Mouse (Mus musculus) spleen, postnatal 0 days (tissue): Measurements from ENCODE around the gene Atp2c2. TPM values are rescaled to one million over a fixed set of nuclear protein-coding genes. Genes with fewer than 3 reads are reported as not detected.

Experiments used
- polyA plus RNA-seq: library from polyadenylated mRNA; unstranded; fragments of >200 nt; fragmentation: Nextera tagmentation; extraction: Ambion mirVana; gene quantifications from 2 replicates; pipeline ENCODE4 v1.2.1, GENCODE M21; 2015

Atp2c2 gene
- polyA plus RNA-seq: 0.07 and 0.11 TPM in 2 replicates

DNA sequence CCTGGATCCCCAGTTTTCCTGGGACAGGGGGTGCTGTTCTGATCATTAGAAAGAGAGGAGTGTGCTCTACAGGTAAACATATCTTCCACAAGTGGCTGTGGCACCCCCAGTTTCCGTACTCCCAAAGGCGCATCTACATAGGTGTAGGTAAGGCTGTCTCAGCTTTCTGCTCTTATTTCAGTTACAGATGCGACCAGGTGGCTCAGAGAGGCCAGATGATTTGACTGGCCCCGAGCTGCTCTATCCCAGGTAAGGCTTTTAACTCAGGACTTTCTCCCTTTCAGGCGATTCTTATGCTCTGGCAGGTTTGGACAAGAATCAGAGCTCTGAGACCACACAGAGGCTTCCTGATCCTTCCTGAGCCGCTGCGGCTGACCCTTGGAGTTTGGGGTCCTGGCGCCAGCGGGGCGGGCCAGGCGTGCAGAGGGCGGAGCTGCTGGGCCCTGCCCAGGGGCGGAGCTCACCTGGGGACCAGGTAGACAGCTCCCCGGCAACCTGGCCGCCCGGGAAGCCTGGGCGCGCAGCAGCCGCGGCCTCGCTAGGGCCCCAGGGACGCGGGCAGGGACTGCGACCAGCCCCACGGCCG is at the start of gene Atp2c2:
Atp2c2 (plus strand) TSS at position 461 of the 586 bp plus-strand sequence.

GRCm38 (mm10) chr8:119666219-119666951 is 33.4 kb upstream of the Atp2c2 start, which contains the start of gene Wfdc1:
TSS of gene Wfdc1 (plus strand) at chr8:119666365.

DNA sequence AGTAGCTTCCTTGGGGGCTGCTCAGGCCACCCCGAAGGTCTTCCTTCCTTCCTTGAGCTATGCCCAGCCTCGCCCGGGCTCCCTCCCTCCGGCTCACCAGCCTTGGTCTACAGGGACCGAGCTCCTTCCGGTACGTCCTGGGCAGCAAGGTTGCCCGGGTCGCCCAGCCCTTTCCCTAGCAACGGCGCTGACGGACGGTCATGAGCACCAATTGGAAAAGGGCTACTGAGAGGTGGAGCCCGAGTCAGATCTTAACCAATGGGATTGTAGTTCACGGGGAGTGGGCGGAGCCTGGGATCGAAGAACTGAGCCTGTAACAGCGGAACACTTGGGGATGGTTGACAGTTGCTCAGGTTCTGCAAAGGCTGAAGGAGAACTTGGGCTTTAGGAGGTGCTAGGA is 78.5 kb downstream of the Atp2c2 start, which contains the start of gene Tldc1:
Tldc1 (minus strand) TSS at position 154 of the 400 bp plus-strand sequence.

Other genes with a start within 250 kb of the Atp2c2 start
- 0.05 TPM in 1 of 2 replicates, not detected in the other for gene Slc38a8, start 198.3 kb upstream of the Atp2c2 start, polyA plus RNA-seq
- 28.4 and 30.8 TPM in 2 replicates for gene Mbtps1, start 141.3 kb upstream of the Atp2c2 start, polyA plus RNA-seq
- 22.4 and 25.1 TPM in 2 replicates for gene Hsdl1, start 124.8 kb upstream of the Atp2c2 start, polyA plus RNA-seq
- gene Dnaaf1, start 124.8 kb upstream of the Atp2c2 start, polyA plus RNA-seq: 0.06 TPM in 1 of 2 replicates, not detected in the other
- gene Taf1c, start 94.8 kb upstream of the Atp2c2 start, polyA plus RNA-seq: 8.2 and 9.6 TPM in 2 replicates
- not detected in 2 replicates for gene Adad2, start 87.3 kb upstream of the Atp2c2 start, polyA plus RNA-seq
- gene Kcng4, start 64.3 kb upstream of the Atp2c2 start, polyA plus RNA-seq: 0.04 and 0.06 TPM in 2 replicates
- gene Wfdc1, start 33.6 kb upstream of the Atp2c2 start, polyA plus RNA-seq: 3.5 and 4.4 TPM in 2 replicates
- 5.7 and 6.4 TPM in 2 replicates for gene Tldc1, start 78.4 kb downstream of the Atp2c2 start, polyA plus RNA-seq
- gene Cotl1, start 140.5 kb downstream of the Atp2c2 start, polyA plus RNA-seq: 48.4 and 63.3 TPM in 2 replicates
- 7.4 and 8.5 TPM in 2 replicates for gene Klhl36, start 162.3 kb downstream of the Atp2c2 start, polyA plus RNA-seq
- gene Usp10, start 210.4 kb downstream of the Atp2c2 start, polyA plus RNA-seq: 48.6 and 53.2 TPM in 2 replicates
- gene Gm20388, start 210.8 kb downstream of the Atp2c2 start, polyA plus RNA-seq: not detected in 2 replicates